Mouse (Mus musculus) lung, postnatal 10 days (tissue): ENCODE results near the gene Gsdma3.
"Not testable (repeated sequence)": the region's sequence is repeated elsewhere in the genome, so short reads cannot be mapped to it uniquely, and the experiment has no call there.

Experiments used
- DNase-seq: peaks from one replicate; pipeline ENCODE4 v3.0.0; 2021

Gene Gsdma3

GRCm38 (mm10) chr11:98671857-98672256 lies 45.7 kb downstream of the Gsdma3 start:
- DNase-seq: no peak

- DNase-seq: no peak
These were observed 46.3 kb downstream of the Gsdma3 start for GRCm38 (mm10) chr11:98672482-98672881.

- peak; percentile 72 for DNase-seq
These were observed 47.0 kb downstream of the Gsdma3 start for GRCm38 (mm10) chr11:98673136-98673535.

- DNase-seq: no peak
These were observed 49.7 kb downstream of the Gsdma3 start for GRCm38 (mm10) chr11:98675829-98676363.

GRCm38 (mm10) chr11:98680023-98680422 lies 53.9 kb downstream of the Gsdma3 start:
- DNase-seq: no peak

GRCm38 (mm10) chr11:98680595-98680994 lies 54.4 kb downstream of the Gsdma3 start:
- not testable (repeated sequence) for DNase-seq

- no peak for DNase-seq
These were observed 55.0 kb downstream of the Gsdma3 start for GRCm38 (mm10) chr11:98681186-98681585.

GRCm38 (mm10) chr11:98681786-98682745 lies 55.9 kb downstream of the Gsdma3 start, which contains the start of gene Psmd3:
Psmd3 (plus strand) TSS chr11:98682554.
- peak; percentile 98 for DNase-seq

GRCm38 (mm10) chr11:98682811-98683210 lies 56.7 kb downstream of the Gsdma3 start:
- DNase-seq: peak; percentile 30

- DNase-seq: no peak
These were observed 59.5 kb downstream of the Gsdma3 start for GRCm38 (mm10) chr11:98685642-98686041.

- no peak for DNase-seq
These were observed 60.8 kb downstream of the Gsdma3 start for GRCm38 (mm10) chr11:98686976-98687375.
